Comparison of ENCODE assay signal across 8 mouse cellular contexts in genomic region chr12:113132567-113132966, GRCm38 (mm10). TPM values are rescaled to one million over a fixed set of nuclear protein-coding genes. Genes with fewer than 3 reads are reported as not detected.
A peak's percentile ranks its signal among the peaks of the same experiment; 100 is the strongest.
DNase-seq lines count a peak whose midpoint lies in the region; ATAC-seq lines count a peak whose summit lies in the region.

No protein-coding gene starts in this region.

- H3K9me3 ChIP-seq in forebrain, embryonic 10.5 days = no peaks in the 10 kb centered on the region

- H3K4me1 ChIP-seq in forebrain, embryonic 10.5 days = peaks cover 3% of the 10 kb centered on the region; the same call in 1 of the 2 replicates

- no peaks in the 10 kb centered on the region for H3K27me3 ChIP-seq in forebrain, embryonic 10.5 days (ENCODE audit: poor library complexity, severe bottlenecking)

- ATAC-seq in erythroid progenitor cell, adult 5-6 weeks (replicated peaks; ENCODE audit: low FRiP score, poor library complexity, severe bottlenecking) = peak; percentile 39; the same call in 1 of the 2 replicates

- H3K36me3 ChIP-seq in forebrain, embryonic 10.5 days (replicated peaks) = peaks cover 100% of the 10 kb centered on the region

- H3K27ac ChIP-seq in forebrain, embryonic 10.5 days = no peak overlapping the region

- no peak overlapping the region for H3K4me3 ChIP-seq in forebrain, embryonic 10.5 days

- peak; percentile 70 for DNase-seq in layer of hippocampus, adult 9-11 months
- DNase-seq in layer of hippocampus, postnatal 25 days (ENCODE audit: extremely low spot score in 1 of 2, low spot score in 1 of 2) = no peak
- DNase-seq in heart, postnatal 4 days = peak; percentile 90
- peak; percentile 96 for DNase-seq in lung, postnatal 25 days (ENCODE audit: low spot score)
- no peak for DNase-seq in spleen, adult 18-20 months
- DNase-seq in liver = no peak
- DNase-seq in forebrain, embryonic 10.5 days (ENCODE audit: extremely low spot score, low spot score) = no peak

- WGBS in forebrain, embryonic 10.5 days = 96% methylated on average over 2 of the region's 2 CpGs

RNA-seq across cellular contexts. Expression of gene Crip2, which starts 7.5 kb away (rescaled TPM):
- total RNA-seq in layer of hippocampus, postnatal 25 days (2021) = 100 to 1,000 TPM; 110 to 113 TPM
- 22.7 and 54.1 TPM in 2 replicates for total RNA-seq in erythroid progenitor cell, adult 5-6 weeks (2015; ENCODE audit: low replicate concordance)
- total RNA-seq in erythroid progenitor cell, adult 5-6 weeks (2017; ENCODE audit: low replicate concordance) = 16.0 and 29.5 TPM in 2 replicates
- total RNA-seq in heart, postnatal 4 days (2021) = 1,000 to 10,000 TPM; 1,189 to 1,285 TPM
- polyA plus RNA-seq in forebrain, embryonic 10.5 days (2016; fragmentation: Nextera tagmentation; extraction: Ambion mirVana) = 172 and 182 TPM in 2 replicates

RNA-seq across cellular contexts. Expression of gene Crip1, which starts 13.5 kb away (rescaled TPM):
- total RNA-seq in layer of hippocampus, postnatal 25 days (2021) = 10 to 100 TPM in 1 of 2 experiments, 1 to 10 TPM in 1; 7.6 to 12.6 TPM
- total RNA-seq in erythroid progenitor cell, adult 5-6 weeks (2015; ENCODE audit: low replicate concordance) = 106 and 143 TPM in 2 replicates
- 93.8 and 176 TPM in 2 replicates for total RNA-seq in erythroid progenitor cell, adult 5-6 weeks (2017; ENCODE audit: low replicate concordance)
- total RNA-seq in heart, postnatal 4 days (2021) = 100 to 1,000 TPM; 301 to 312 TPM
- 59.2 and 59.5 TPM in 2 replicates for polyA plus RNA-seq in forebrain, embryonic 10.5 days (2016; fragmentation: Nextera tagmentation; extraction: Ambion mirVana)

RNA-seq across cellular contexts. Expression of gene Tedc1, which starts 23.7 kb away (rescaled TPM):
- 1 to 10 TPM; 1.1 to 1.2 TPM for total RNA-seq in layer of hippocampus, postnatal 25 days (2021)
- 11.3 and 18.7 TPM in 2 replicates for total RNA-seq in erythroid progenitor cell, adult 5-6 weeks (2015; ENCODE audit: low replicate concordance)
- 18.9 and 38.9 TPM in 2 replicates for total RNA-seq in erythroid progenitor cell, adult 5-6 weeks (2017; ENCODE audit: low replicate concordance)
- 10 to 100 TPM in 1 of 2 experiments, 1 to 10 TPM in 1; 9.4 to 10.3 TPM for total RNA-seq in heart, postnatal 4 days (2021)
- 66.4 and 69.6 TPM in 2 replicates for polyA plus RNA-seq in forebrain, embryonic 10.5 days (2016; fragmentation: Nextera tagmentation; extraction: Ambion mirVana)

RNA-seq across cellular contexts. Expression of gene Mta1, which starts 34.5 kb away (rescaled TPM):
- total RNA-seq in layer of hippocampus, postnatal 25 days (2021) = 10 to 100 TPM; 73.9 to 84.4 TPM
- 27.2 and 40.4 TPM in 2 replicates for total RNA-seq in erythroid progenitor cell, adult 5-6 weeks (2015; ENCODE audit: low replicate concordance)
- 17.6 and 21.6 TPM in 2 replicates for total RNA-seq in erythroid progenitor cell, adult 5-6 weeks (2017; ENCODE audit: low replicate concordance)
- 10 to 100 TPM; 55.2 to 61.3 TPM for total RNA-seq in heart, postnatal 4 days (2021)
- 21.2 and 22.7 TPM in 2 replicates for polyA plus RNA-seq in forebrain, embryonic 10.5 days (2016; fragmentation: Nextera tagmentation; extraction: Ambion mirVana)

RNA-seq across cellular contexts. Expression of gene Tmem121, which starts 53.2 kb away (rescaled TPM):
- 10 to 100 TPM; 22.6 to 23.3 TPM for total RNA-seq in layer of hippocampus, postnatal 25 days (2021)
- not detected in 2 replicates for total RNA-seq in erythroid progenitor cell, adult 5-6 weeks (2015; ENCODE audit: low replicate concordance)
- total RNA-seq in erythroid progenitor cell, adult 5-6 weeks (2017; ENCODE audit: low replicate concordance) = not detected in 2 replicates
- 1 to 10 TPM; 1.4 to 1.5 TPM for total RNA-seq in heart, postnatal 4 days (2021)
- 18.7 and 20.3 TPM in 2 replicates for polyA plus RNA-seq in forebrain, embryonic 10.5 days (2016; fragmentation: Nextera tagmentation; extraction: Ambion mirVana)

Comparison
In these comparisons a context has a peak if more than half of its experiments do, and no peak if none do; other contexts are left out.
1. DNase-seq: peak in layer of hippocampus, adult 9-11 months (single experiment), heart, postnatal 4 days (single experiment) and lung, postnatal 25 days (single experiment); none in layer of hippocampus, postnatal 25 days (0 of 2), spleen, adult 18-20 months (0 of 2), liver (single experiment) and forebrain, embryonic 10.5 days (single experiment).
2. RNA of gene Crip2, which starts 7.5 kb away (total RNA-seq): 1,189 to 1,285 TPM in heart, postnatal 4 days; 110 to 113 TPM in layer of hippocampus, postnatal 25 days and 16.0 to 54.1 TPM in erythroid progenitor cell, adult 5-6 weeks; every median in the first group is over 10 times any median in the second.
3. RNA of gene Crip1, which starts 13.5 kb away (total RNA-seq): 301 to 312 TPM in heart, postnatal 4 days and 93.8 to 176 TPM in erythroid progenitor cell, adult 5-6 weeks; 7.6 to 12.6 TPM in layer of hippocampus, postnatal 25 days; every median in the first group is over 4 times any median in the second.
4. RNA of gene Tedc1, which starts 23.7 kb away (total RNA-seq): 11.3 to 38.9 TPM in erythroid progenitor cell, adult 5-6 weeks and 9.4 to 10.3 TPM in heart, postnatal 4 days; 1.1 to 1.2 TPM in layer of hippocampus, postnatal 25 days; every median in the first group is over 4 times any median in the second.